Mouse (Mus musculus) bone marrow, adult 2 months (tissue): ENCODE data around the gene Itpk1.

ENCODE experiments used
- CTCF ChIP-seq: fragments of 200-500 bp; IDR thresholded peaks from 2 replicates; pipeline ENCODE4 v1.5.1; 2011; ENCODE audit warnings: low read length, control low read depth; ENCODE audit not compliant: control insufficient read depth, insufficient read depth
- POLR2A ChIP-seq: fragments of 200-500 bp; IDR thresholded peaks from 2 replicates; pipeline ENCODE4 v1.6.1; 2011; ENCODE audit warnings: low read depth, mild to moderate bottlenecking, control low read depth, low read length, borderline replicate concordance; ENCODE audit not compliant: control insufficient read depth

DNA sequence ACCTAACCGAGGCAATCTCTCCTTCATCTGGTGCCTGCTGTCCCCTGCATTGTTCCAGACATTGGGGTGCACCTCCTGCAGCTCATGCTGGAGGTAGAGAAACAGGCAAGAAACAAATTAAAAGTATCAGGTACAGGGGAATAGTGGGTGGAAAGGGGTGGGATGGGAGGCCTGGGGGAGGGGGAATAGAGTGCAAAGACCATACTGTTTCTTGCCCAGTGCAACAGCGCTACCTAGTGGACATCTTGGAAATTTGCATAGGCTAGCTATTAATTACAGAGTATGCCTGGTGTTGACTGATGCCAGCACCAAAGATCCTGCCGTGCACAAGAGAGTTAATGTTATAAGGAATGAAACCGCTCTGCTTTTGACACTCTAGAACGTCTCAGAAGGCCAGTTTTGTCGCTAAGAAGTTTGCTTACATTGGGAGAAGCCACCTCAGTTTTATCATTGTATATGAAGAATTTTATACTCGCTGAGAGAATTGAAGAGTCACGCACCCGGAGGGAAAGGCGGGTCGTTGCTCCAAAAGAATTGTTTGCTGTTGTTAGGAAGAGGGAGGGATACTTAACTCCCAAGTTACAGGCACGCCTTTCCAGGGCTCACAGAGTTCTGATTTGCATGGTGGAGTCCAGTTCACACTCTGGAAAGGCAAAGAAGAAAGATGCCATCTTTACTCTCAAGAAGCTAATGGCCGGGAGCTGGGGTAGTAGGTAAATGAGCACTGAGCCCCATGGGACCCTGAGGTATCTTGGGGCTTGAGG, 15.0 kb upstream of the Itpk1 start:
- TF ChIP-seq POLR2A: no peak
- TF ChIP-seq CTCF: peak; percentile 55
